Mouse (Mus musculus): ENCODE results near the gene Tef. TPM values are rescaled to one million over a fixed set of nuclear protein-coding genes. Genes with fewer than 3 reads are reported as not detected.
A peak's percentile ranks its signal among the peaks of the same experiment; 100 is the strongest.

Tef gene
- polyA plus RNA-seq, 1 experiment from 2014 or later = 26.1 TPM

- peak; percentile 21; the same call in 1 of the 2 replicates for ATAC-seq (ENCODE audit: insufficient number of reproducible peaks, insufficient read depth, low FRiP score, low TSS enrichment, low read depth)
- peak overlapping the region; percentile 79 for H3K4me3 ChIP-seq (replicated peaks)
- WGBS = under 1% methylated on average over 26 of the region's 26 CpGs
- peaks cover 17% of the 10 kb centered on the region for H3K36me3 ChIP-seq
- H3K4me1 ChIP-seq (replicated peaks) = peaks cover 26% of the 10 kb centered on the region
- no peaks in the 10 kb centered on the region for H3K9me3 ChIP-seq
- H3K4me2 ChIP-seq = peak overlapping the region; percentile 79
- no peaks in the 10 kb centered on the region for H3K27me3 ChIP-seq
- H3K27ac ChIP-seq = peak overlapping the region; percentile 83
- H3K9ac ChIP-seq (replicated peaks) = peak overlapping the region; percentile 82
These were observed 9.4 kb downstream of the Tef start for GRCm38 (mm10) chr15:81811599-81811996.

- peak overlapping the region; percentile 82 for H3K9ac ChIP-seq (replicated peaks)
- H3K4me1 ChIP-seq (replicated peaks) = peaks cover 26% of the 10 kb centered on the region
- peak overlapping the region; percentile 79 for H3K4me2 ChIP-seq
- peak overlapping the region; percentile 79 for H3K4me3 ChIP-seq (replicated peaks)
- no peaks in the 10 kb centered on the region for H3K9me3 ChIP-seq
- WGBS = 51% methylated on average over 3 of the region's 3 CpGs
- H3K36me3 ChIP-seq = peaks cover 24% of the 10 kb centered on the region
- ATAC-seq (ENCODE audit: insufficient number of reproducible peaks, insufficient read depth, low FRiP score, low TSS enrichment, low read depth) = no peak
- H3K27ac ChIP-seq = peak overlapping the region; percentile 83; the same call in 1 of the 2 replicates
- H3K27me3 ChIP-seq = no peaks in the 10 kb centered on the region
These were observed 10.1 kb downstream of the Tef start for GRCm38 (mm10) chr15:81812287-81812686.

DNA sequence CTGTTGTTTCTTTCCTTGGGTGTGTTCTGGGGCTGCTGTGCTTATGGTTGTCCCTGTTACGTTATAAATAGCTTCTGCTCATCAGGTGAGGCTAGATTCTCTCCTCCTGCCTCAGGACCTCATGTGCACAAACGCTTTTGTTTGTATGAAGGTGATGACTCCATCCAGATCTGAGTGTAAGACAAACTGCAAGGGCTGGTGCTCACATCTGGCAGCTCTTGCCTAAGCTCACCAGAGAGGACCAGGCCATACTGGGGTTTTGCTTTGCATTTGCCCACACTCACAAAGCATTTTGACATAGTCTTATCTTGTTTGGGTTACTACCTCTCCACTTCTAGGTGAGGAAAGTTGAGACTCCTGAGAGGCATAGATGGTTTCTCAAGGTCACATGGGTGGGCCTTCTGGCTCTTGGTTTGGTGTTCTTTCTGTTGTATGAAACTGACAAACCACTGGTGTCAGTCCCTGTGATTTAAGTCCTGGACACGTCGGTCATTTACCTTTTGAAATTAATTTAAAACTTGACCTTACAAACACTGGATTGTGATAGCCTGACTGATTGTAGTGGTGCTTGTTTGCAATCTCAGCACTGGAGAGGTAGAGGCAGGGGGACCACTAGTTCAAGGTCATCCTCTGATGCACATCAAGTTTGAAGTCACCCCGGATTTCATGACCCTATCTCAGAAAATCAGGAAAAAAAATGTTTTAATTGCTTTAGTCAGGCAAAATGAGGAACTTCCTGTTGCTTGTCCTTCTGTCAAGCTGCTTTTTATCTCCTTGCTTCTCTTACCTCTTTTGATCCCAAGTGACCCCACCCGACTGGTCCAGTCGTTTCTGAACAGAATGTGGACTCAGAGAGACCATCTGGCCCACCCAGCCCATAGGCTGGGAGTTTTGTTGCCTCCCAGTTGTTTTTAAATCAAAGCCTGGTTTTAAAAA is 10.7 kb downstream of the Tef start:
- peak overlapping the region; percentile 82; the same call in 1 of the 2 replicates for H3K9ac ChIP-seq (replicated peaks)
- ATAC-seq (ENCODE audit: insufficient number of reproducible peaks, insufficient read depth, low FRiP score, low TSS enrichment, low read depth) = no peak

GRCm38 (mm10) chr15:81813986-81814705 is 11.9 kb downstream of the Tef start:
- Histone ChIP-seq H3K4me2 (no peak overlapping the region), H3K27me3 (no peaks in the 10 kb centered on the region), H3K4me1 (replicated peaks) (peaks cover 23% of the 10 kb centered on the region), H3K36me3 (peaks cover 41% of the 10 kb centered on the region), H3K4me3 (replicated peaks) (no peak overlapping the region), H3K27ac (no peak overlapping the region), H3K9ac (replicated peaks) (no peak overlapping the region), H3K9me3 (no peaks in the 10 kb centered on the region)
- ATAC-seq (ENCODE audit: insufficient number of reproducible peaks, insufficient read depth, low FRiP score, low TSS enrichment, low read depth) = no peak
- 80% methylated on average over 5 of the region's 5 CpGs for WGBS

More for the DNA sequence above, 10.7 kb downstream of the Tef start:
- no peak overlapping the region for H3K27ac ChIP-seq
- peak overlapping the region; percentile 79 for H3K4me2 ChIP-seq
- 70% methylated on average over 7 of the region's 7 CpGs for WGBS
- peaks cover 31% of the 10 kb centered on the region for H3K36me3 ChIP-seq
- no peaks in the 10 kb centered on the region for H3K9me3 ChIP-seq
- H3K4me3 ChIP-seq (replicated peaks) = no peak overlapping the region
- H3K27me3 ChIP-seq = no peaks in the 10 kb centered on the region
- peaks cover 26% of the 10 kb centered on the region for H3K4me1 ChIP-seq (replicated peaks)

- Histone ChIP-seq H3K9me3 (no peaks in the 10 kb centered on the region), H3K27ac (no peak overlapping the region), H3K27me3 (no peaks in the 10 kb centered on the region), H3K4me2 (no peak overlapping the region), H3K9ac (replicated peaks) (no peak overlapping the region), H3K4me3 (replicated peaks) (no peak overlapping the region), H3K36me3 (peaks cover 47% of the 10 kb centered on the region), H3K4me1 (replicated peaks) (peaks cover 18% of the 10 kb centered on the region)
- 89% methylated on average over 12 of the region's 12 CpGs for WGBS
- no peak for ATAC-seq (ENCODE audit: insufficient number of reproducible peaks, insufficient read depth, low FRiP score, low TSS enrichment, low read depth)
These were observed 12.6 kb downstream of the Tef start for GRCm38 (mm10) chr15:81814716-81815370.

DNA sequence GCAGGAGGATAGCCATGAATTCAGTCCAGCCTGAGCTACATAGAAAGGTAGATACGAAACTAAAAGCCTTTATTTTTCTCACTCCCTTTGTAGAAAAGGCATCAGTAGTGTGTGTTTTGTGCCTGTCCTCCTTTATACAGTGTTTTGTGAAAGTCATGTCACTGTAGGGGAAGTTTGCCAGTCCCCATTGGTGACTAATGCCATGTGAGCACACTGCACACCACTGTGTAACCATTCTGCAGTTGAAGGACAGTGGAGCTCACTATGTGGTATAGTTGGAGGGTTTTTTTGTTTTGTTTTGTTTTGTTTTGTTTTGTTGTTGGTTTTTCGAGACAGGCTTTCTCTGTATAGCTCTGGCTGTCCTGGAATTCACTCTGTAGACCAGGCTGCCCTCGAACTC is 16.2 kb downstream of the Tef start:
- no peak overlapping the region for H3K27ac ChIP-seq
- no peaks in the 10 kb centered on the region for H3K9me3 ChIP-seq
- no peak for ATAC-seq (ENCODE audit: insufficient number of reproducible peaks, insufficient read depth, low FRiP score, low TSS enrichment, low read depth)
- H3K9ac ChIP-seq (replicated peaks) = no peak overlapping the region
- no peak overlapping the region for H3K4me3 ChIP-seq (replicated peaks)
- H3K36me3 ChIP-seq = peaks cover 80% of the 10 kb centered on the region
- no peaks in the 10 kb centered on the region for H3K4me1 ChIP-seq (replicated peaks)
- 86% methylated on average over 3 of the region's 3 CpGs for WGBS
- H3K27me3 ChIP-seq = no peaks in the 10 kb centered on the region
- no peak overlapping the region for H3K4me2 ChIP-seq

GRCm38 (mm10) chr15:81822631-81823030 is 20.4 kb downstream of the Tef start:
- no peaks in the 10 kb centered on the region for H3K4me1 ChIP-seq (replicated peaks)
- no peak overlapping the region for H3K4me3 ChIP-seq (replicated peaks)
- WGBS = 88% methylated on average over 3 of the region's 3 CpGs
- H3K27ac ChIP-seq = no peak overlapping the region
- no peak for ATAC-seq (ENCODE audit: insufficient number of reproducible peaks, insufficient read depth, low FRiP score, low TSS enrichment, low read depth)
- H3K9ac ChIP-seq (replicated peaks) = no peak overlapping the region
- no peaks in the 10 kb centered on the region for H3K9me3 ChIP-seq
- H3K27me3 ChIP-seq = no peaks in the 10 kb centered on the region
- no peak overlapping the region for H3K4me2 ChIP-seq
- H3K36me3 ChIP-seq = peaks cover 90% of the 10 kb centered on the region

- H3K4me2 ChIP-seq = no peak overlapping the region
- 80% methylated on average over 3 of the region's 3 CpGs for WGBS
These were observed 22.6 kb downstream of the Tef start for GRCm38 (mm10) chr15:81824832-81825231.

DNA sequence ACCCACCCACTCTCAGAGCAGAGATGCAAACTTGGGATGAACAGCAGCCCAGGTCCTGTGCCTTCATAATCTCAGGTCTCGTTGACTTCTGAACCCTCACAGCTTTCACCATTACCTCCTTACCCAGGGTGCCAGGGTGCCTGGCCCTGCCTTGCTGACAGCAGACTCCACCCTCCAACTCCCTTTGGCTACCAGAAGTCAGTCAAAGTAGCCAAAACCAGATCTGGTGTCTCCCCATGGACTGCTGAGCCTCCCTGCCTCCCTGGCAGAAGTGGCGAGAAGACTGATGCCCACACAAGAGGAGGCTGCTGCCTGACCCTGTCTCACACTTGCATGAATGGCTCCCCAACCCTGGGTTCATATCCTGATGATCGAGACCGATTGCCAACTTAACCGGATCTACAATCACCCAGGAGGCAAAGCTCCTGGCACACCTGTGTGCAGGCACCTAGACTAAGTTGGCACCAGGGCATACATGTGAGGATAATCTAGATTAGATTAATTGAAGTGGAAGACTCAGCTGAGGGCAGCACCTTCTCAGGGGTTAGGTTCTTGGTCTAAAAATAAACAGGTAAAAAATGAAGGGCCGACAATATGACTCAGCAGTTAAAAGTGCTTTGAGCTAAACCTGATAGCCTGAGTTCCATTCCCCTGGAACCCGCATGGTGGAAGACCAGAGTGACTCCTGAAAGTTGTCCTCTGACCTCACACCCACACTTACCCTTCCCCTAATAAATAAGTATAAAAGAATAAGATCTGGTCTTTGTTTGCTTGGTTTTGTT is 26.4 kb downstream of the Tef start:
- WGBS = 92% methylated on average over 7 of the region's 7 CpGs
- Histone ChIP-seq H3K9me3 (no peaks in the 10 kb centered on the region), H3K9ac (replicated peaks) (no peak overlapping the region), H3K4me3 (replicated peaks) (no peak overlapping the region), H3K4me1 (replicated peaks) (no peaks in the 10 kb centered on the region), H3K27ac (no peak overlapping the region), H3K36me3 (peaks cover 40% of the 10 kb centered on the region), H3K27me3 (no peaks in the 10 kb centered on the region), H3K4me2 (no peak overlapping the region)
- ATAC-seq (ENCODE audit: insufficient number of reproducible peaks, insufficient read depth, low FRiP score, low TSS enrichment, low read depth) = no peak

More at GRCm38 (mm10) chr15:81824832-81825231, 22.6 kb downstream of the Tef start:
- H3K27ac ChIP-seq = no peak overlapping the region
- no peak for ATAC-seq (ENCODE audit: insufficient number of reproducible peaks, insufficient read depth, low FRiP score, low TSS enrichment, low read depth)
- H3K4me3 ChIP-seq (replicated peaks) = no peak overlapping the region
- H3K9ac ChIP-seq (replicated peaks) = no peak overlapping the region
- H3K27me3 ChIP-seq = no peaks in the 10 kb centered on the region
- H3K36me3 ChIP-seq = peaks cover 76% of the 10 kb centered on the region
- H3K9me3 ChIP-seq = no peaks in the 10 kb centered on the region
- no peaks in the 10 kb centered on the region for H3K4me1 ChIP-seq (replicated peaks)

- Histone ChIP-seq H3K36me3 (peaks cover 34% of the 10 kb centered on the region), H3K4me1 (replicated peaks) (no peaks in the 10 kb centered on the region), H3K27me3 (peaks cover 2% of the 10 kb centered on the region; the same call in 1 of the 2 replicates), H3K4me2 (no peak overlapping the region), H3K27ac (no peak overlapping the region), H3K9ac (replicated peaks) (no peak overlapping the region), H3K4me3 (replicated peaks) (no peak overlapping the region), H3K9me3 (no peaks in the 10 kb centered on the region)
- ATAC-seq (ENCODE audit: insufficient number of reproducible peaks, insufficient read depth, low FRiP score, low TSS enrichment, low read depth) = no peak
- 67% methylated on average over 2 of the region's 2 CpGs for WGBS
These were observed 27.0 kb downstream of the Tef start for GRCm38 (mm10) chr15:81829208-81829580.

Measured in limb, embryonic 12.5 days (tissue).